Mouse (Mus musculus) lung, adult 2 months (tissue): Measurements from ENCODE around the gene Man1c1.

Experiments used
- CTCF ChIP-seq: fragments of 200-500 bp; IDR thresholded peaks from 2 replicates; pipeline ENCODE4 v1.5.1; 2011; ENCODE audit warnings: mild to moderate bottlenecking, low read length, control low read depth; ENCODE audit not compliant: insufficient read depth
- POLR2A ChIP-seq: fragments of 200-500 bp; IDR thresholded peaks from 2 replicates; pipeline ENCODE4 v1.6.1; 2011; ENCODE audit warnings: low read depth, mild to moderate bottlenecking, control low read depth, low read length, borderline replicate concordance; ENCODE audit errors: extremely low read depth

- no peak for TF ChIP-seq CTCF
- no peak for TF ChIP-seq POLR2A
These were observed 102.7 kb downstream of the Man1c1 start for GRCm38 (mm10) chr4:134601404-134601803.
